Mouse (Mus musculus): Measurements from ENCODE around the gene Rwdd2a.

Rwdd2a gene

DNA sequence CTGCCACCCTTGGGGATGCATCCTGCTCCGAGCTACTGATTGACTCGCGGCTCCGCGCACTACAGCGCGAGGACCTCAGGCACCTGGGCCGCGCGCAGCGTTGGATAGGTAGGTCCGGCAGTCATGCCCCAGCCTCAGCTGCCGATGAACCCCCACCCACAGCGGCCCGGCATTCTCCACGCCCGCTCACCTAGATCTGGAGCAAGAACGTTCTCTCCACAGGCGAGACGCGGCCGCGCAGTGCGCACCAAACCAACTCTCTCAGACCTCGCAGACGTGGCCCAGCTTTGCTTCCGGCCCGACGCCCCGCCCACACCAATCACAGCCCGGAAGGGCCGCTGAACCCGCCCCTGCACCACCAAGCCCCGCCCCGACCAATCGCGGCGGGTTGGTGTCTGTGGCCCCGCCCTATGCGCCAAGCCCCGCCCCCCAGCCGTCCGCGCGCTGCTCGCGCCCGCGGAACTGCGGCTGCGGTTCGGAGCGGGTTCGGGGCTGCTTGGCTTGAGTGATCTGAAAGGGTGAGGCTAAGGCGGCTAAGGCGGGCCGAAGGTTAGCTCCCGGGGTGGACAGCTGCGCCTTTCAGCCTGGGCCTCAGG is at the start of gene Rwdd2a, which contains the start of gene Pgm3:
TSS of gene Rwdd2a (plus strand) at position 452 of the 596 bp plus-strand sequence.
TSS of gene Pgm3 (minus strand) at position 303 of the 596 bp plus-strand sequence.
- TF ChIP-seq GATA4 (IDR thresholded peaks at IDR 0.05; ENCODE audit: insufficient replicate concordance, low read length) = no peak

DNA sequence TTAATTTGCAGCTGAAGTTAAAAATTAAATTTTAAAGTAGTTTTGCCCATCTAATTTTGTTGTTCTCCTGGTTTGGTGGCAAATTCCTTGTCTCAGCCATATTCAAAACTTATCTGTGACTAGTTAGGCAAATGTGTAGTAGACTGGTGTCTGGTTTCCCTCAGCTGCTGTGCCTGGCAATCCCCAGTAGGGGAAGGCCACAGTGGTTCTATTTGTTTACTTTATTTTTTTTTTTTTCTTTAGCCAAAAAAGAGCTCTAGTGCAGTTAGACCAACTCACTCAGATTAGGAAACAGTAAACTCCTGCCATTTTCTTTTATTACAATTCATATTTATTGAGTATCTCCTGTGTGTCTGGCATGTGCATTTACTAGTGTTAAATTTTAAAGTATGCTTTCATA is 49.5 kb upstream of the Rwdd2a start:
- no peak for TF ChIP-seq GATA4 (IDR thresholded peaks at IDR 0.05; ENCODE audit: insufficient replicate concordance, low read length)

DNA sequence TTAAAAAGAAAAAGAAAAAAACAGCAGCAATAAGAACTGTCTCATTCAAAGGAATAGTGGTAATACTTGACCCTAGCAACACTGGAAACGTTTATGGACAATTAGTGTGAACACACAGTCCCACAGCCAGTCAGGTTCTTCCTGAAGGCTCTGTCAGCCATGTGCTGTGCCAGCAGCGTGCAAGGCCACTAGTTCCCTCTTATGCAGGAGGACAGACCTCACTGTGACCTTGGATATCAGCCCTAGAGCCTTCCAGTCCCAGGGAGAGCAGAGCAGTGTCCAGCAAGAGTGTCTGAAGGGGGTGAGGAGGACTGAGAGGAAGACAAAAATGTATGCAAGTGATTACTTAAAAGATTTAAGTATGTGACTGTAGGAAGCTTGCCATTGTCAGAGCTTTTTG is 46.2 kb upstream of the Rwdd2a start:
- no peak for TF ChIP-seq GATA4 (IDR thresholded peaks at IDR 0.05; ENCODE audit: insufficient replicate concordance, low read length)

DNA sequence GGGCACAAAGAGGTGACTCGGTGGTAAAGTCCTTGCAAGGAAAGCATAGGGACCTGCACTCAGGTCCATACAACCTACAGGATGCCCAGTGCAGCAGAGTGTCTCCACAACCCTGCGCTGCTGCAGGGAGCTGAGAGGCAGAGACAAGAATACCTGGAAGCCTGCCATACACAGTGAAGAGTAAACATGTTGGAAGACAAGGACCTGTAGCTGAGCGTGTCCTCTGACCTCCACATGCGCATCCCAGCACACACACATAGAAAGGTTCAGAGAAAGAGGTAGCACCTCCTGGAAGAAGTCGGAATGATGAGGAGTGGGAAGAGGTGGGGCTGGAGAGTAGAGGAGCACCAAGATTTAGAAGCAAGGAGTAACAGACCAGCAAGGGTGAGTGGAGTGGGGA is 37.7 kb upstream of the Rwdd2a start:
- TF ChIP-seq GATA4 (IDR thresholded peaks at IDR 0.05; ENCODE audit: insufficient replicate concordance, low read length) = no peak

DNA sequence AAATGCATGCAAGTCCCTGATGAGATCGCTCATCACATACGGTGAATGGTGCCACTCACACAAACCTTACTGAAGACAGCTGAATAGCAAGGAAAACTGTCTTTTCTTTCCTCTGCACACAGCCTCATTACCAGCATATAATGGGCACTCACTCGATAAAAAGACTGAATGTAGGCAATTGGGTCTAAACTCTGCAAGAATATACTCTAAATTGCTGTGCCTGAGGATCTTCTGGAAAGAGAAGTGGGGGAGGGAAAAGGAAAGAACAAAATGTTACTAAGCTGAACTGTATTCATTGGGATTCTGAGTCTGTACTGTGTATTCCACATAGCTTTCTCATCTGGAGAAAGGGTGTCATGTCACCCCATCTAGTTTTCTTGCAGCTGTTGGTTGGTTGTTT is 28.3 kb upstream of the Rwdd2a start:
- no peak for TF ChIP-seq GATA4 (IDR thresholded peaks at IDR 0.05; ENCODE audit: insufficient replicate concordance, low read length)

DNA sequence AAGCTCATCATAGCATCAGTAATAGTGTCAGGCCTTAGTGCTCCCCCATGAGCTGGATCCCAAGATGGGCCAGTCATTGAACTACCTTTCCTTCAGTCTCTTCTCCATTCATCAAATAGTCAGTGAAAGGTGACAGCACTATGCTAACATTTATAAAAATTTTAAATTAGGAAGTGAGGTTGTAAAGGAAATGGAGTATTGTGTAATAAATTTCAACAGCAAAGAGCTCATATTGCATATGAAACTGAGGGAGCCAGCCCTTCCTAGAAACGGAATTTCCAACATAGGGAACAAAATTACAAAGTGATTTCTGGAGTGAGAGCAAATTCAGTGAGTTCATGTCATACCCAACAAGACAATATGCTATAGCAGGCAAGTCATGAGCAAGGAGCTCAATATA is 27.2 kb upstream of the Rwdd2a start:
- no peak for TF ChIP-seq GATA4 (IDR thresholded peaks at IDR 0.05; ENCODE audit: insufficient replicate concordance, low read length)

DNA sequence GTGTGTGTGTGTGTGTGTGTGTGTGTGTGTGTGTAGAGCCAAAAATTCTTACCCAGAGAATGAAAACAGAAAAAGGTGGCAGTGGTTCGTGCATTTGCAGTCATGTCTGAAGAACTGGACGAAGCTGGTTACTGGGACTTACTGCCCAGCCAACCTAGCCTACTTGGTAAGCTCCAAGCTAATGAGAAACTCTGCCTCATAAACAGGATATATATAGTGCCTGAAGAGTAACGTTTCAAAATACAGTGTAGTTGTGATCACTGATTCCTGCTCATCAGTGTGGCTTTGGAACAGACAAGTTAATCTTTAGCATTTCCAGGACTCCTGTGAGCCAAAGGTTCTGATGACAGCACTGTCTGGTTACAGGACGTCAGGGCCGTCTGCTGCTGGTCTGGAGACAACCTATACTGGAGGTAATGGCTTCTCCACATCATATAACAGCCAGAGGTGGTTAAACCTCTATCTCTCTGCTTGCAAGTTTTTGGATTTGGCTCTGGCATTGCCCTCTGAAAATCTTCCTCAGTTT is 22.1 kb upstream of the Rwdd2a start:
- no peak for TF ChIP-seq GATA4 (IDR thresholded peaks at IDR 0.05; ENCODE audit: insufficient replicate concordance, low read length)

DNA sequence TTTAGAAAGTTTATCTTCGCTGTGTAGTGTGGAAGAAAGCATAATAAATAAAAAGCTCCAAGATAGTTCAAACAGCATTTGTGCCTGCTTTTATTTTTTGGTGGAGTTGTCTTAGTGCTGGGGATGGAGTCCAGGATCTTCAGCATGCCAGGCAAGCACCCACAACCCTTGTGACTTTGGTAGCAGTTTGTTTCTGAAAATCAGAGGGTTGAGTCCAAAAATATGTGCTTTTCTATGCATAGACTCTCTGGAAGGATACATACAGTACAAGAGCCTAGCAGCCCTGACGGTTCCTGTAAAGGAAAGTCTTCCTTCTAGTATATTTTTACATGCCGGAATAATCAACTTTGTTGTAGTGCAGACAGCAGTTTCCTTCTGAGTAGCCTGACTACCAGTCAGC is 21.1 kb upstream of the Rwdd2a start:
- no peak for TF ChIP-seq GATA4 (IDR thresholded peaks at IDR 0.05; ENCODE audit: insufficient replicate concordance, low read length)

DNA sequence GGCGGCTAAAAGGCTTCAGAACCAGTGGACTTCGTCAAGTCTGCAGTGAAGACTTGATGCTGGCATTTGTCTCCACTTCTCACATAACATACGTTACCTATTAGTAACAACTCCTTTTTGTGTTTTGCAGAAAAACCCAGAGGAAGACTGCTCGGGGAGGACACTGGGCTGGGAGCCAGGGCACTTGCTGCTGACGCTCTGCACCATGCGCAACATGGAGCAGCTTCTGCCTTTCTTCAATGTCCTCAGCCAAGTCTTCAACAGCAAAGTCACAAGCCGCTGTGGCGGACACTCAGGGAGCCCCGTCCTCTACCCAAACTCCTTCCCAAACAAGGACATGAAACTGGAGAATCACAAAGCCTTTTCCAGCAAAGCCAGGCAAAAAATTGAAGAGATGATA is 17.9 kb upstream of the Rwdd2a start:
- no peak for TF ChIP-seq GATA4 (IDR thresholded peaks at IDR 0.05; ENCODE audit: insufficient replicate concordance, low read length)

DNA sequence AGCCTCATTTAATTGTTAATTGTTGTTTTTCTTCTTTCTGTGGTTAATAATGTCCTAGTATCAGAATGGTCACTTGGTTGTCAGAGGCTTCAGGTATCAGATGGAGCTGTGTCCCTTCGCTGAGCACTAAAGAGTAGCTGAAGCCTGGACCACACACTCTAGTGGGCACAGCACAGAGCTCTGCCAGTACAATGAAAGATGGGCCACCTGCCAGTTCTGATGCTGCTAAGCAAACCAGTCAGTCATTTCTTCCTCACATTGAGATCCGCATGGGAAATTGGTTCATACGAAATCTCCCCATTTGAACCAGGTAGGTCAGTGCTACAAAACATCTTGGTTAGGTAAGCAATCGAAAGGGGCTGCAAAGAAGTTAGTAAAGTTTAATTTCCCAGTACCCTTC is 17.1 kb upstream of the Rwdd2a start:
- TF ChIP-seq GATA4 (IDR thresholded peaks at IDR 0.05; ENCODE audit: insufficient replicate concordance, low read length) = no peak

DNA sequence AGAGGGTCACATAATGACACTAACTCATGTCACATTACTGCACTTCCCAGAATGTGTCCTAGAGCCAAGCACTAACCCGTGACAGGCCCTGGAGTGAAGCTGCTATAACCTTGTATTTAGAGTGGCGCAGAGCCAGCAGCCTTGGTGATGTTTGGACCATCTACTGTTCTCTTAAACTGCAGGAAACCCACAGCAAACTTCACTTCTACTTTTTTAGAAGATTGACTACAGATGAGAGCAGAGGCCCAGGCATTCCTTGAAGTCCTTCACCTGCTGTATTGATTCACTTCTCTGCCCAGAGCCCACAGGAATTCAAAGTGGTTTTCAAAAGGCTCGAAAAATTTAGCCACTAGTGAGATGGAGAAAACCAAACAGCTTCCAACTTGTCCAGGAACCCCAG is 11.2 kb upstream of the Rwdd2a start:
- TF ChIP-seq GATA4 (IDR thresholded peaks at IDR 0.05; ENCODE audit: insufficient replicate concordance, low read length) = no peak

DNA sequence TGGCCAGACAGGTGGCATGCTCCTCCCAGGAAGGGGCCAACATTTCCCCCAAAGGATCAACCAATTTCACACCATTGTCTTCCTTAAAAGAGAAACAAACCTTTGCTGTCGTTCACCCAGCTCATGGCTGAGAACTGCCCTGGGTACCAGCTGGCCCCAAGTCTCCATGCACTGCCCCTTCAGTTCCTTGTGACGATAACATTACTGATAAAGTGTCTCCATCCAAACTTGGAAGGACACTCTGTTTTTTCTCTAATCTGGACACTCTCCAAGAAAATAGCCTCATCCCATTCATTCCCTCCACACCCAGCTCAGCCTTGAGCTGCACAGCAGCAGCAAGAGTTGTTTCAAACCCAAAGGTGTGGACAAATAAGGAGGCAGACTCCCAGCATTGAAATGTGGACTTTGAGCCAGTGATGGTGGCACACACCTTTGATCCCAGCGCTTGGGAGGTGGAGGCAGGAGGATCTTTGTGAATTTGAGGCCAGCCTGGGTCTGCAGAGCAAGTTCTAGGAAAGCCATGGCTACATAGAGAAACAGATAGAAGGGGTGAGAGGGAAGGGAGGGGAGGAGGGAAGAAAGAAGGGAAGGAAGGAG is 2.4 kb upstream of the Rwdd2a start:
- no peak; the same call in 1 of the 2 replicates for TF ChIP-seq GATA4 (IDR thresholded peaks at IDR 0.05; ENCODE audit: insufficient replicate concordance, low read length)

DNA sequence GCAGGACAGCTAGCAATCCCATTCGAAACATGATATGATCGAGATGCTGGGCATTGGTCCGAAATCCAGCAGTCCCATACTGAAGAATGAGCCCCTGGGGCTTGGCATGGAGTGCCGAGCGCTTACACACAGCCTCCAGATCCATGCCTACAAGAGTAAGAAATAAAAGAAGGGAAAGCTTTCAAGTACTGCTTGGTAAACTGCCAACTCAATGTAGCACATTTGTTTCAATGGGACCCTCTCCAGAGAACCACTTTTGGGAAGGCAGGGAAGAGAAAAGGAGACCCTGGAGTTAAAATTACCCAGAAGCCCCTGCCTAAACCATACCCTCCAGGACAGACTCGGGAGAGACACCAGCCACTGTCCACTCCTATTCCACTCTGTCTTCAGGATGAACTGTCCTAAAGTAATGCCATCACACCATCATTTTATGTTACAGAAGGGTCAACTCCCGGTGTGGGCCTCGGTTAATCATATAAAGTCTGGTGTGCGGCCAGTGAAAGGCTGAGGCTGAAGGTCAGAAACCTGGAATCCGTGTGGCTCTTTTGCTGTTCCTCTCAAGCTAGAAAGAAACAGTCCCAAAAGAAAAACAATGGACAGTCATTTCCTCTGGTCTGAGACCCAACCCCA is 1.4 kb upstream of the Rwdd2a start:
- no peak for TF ChIP-seq GATA4 (IDR thresholded peaks at IDR 0.05; ENCODE audit: insufficient replicate concordance, low read length)

DNA sequence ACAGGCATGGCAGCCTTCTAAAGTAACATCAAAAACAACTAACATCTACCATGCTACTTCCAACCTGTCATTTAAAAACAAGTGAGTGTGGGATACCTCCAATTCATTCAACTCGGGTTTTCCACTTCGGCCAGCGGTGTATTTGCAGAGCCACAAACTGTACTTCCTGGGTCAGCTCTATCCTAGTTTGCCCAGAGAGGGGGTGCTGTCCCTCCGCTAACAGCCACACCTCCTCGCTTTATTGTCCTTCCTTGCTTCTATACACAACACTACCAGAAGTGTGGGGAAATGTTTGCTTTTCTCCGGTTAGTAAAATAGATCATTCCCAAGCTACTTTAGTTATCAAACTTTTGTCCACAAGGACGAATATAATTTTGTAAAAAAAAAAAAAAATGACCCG is 845 bp upstream of the Rwdd2a start:
- no peak for TF ChIP-seq GATA4 (IDR thresholded peaks at IDR 0.05; ENCODE audit: insufficient replicate concordance, low read length)

DNA sequence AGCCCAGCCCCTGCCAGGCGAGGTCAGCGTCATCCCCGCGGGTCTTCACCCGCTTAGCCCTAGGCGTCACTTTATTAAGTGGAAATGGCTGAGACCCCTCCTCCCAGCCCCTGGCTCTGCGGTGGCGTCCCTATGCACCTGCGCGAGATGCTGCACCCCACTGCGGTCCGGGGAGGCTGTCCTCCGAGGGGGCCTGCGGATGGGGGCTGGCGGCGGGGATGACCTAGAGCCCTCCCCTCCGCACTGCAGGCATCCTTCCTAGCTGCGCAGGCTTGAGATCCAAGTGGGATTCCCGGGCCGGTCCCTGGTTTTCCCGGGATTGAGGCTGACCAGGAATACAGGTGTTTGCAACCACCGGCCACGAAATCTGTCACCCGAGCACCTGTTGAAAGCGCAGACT is 405 bp downstream of the Rwdd2a start:
- no peak for TF ChIP-seq GATA4 (IDR thresholded peaks at IDR 0.05; ENCODE audit: insufficient replicate concordance, low read length)

DNA sequence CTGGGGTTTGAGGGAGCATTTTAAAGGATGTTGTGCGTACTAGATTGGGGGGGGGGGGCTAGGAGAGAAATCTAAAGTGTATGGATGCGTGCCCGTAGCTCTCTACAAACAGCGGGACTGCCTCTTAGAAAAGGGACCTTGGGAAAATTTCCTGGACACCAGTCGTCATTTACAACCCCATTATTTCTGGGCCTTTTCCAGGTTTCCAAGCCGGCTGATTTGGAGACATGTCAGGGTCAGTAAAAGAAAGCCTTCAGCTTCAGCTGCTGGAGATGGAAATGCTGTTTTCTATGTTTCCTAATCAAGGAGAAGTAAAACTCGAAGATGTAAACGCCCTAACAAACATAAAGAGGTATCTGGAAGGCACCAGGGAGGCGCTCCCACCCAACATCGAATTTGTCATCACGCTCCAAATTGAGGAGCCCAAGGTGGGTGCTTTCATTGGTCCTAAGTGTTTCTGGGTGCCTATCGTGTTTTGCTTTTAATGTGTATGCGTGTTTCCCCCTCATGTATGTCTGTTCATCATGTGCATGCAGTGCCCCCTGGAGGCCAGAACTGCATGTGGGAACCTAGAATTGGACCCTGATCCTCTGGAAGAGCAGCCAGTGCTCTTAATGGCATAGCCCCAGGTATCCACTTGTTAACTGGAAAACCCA is 973 bp downstream of the Rwdd2a start:
- no peak for TF ChIP-seq GATA4 (IDR thresholded peaks at IDR 0.05; ENCODE audit: insufficient replicate concordance, low read length)

Data from liver, adult (tissue).